Mouse (Mus musculus): ENCODE data around the gene Nphs1. TPM values are rescaled to one million over a fixed set of nuclear protein-coding genes. Genes with fewer than 3 reads are reported as not detected.
A peak's percentile ranks its signal among the peaks of the same experiment; 100 is the strongest.

Nphs1 gene
- 0.43 and 0.56 TPM in 2 replicates for polyA plus RNA-seq (2012; rRNA removed)

- H3K27me3 ChIP-seq (ENCODE audit: control insufficient read depth, insufficient read depth, low read length), result peaks cover 2% of the 10 kb centered on the region; the same call in 1 of the 2 replicates
- H3K27ac ChIP-seq (ENCODE audit: insufficient read depth, low read length), result no peak within 1 kb of the TSS
- WGBS, result 3% methylated on average over 16 of the region's 16 CpGs
- no peak for DNase-seq
- H3K4me3 ChIP-seq (replicated peaks; ENCODE audit: insufficient read depth, low read depth, low read length), result peak within 1 kb of the TSS; percentile 45
- TF ChIP-seq CTCF (IDR thresholded peaks at IDR 0.05; ENCODE audit: borderline replicate concordance, insufficient read depth, low read depth, low read length) (no peak), POLR2A (IDR thresholded peaks at IDR 0.05; ENCODE audit: borderline replicate concordance, insufficient read depth, low read length) (no peak)
- peaks cover 4% of the 10 kb centered on the region for H3K4me1 ChIP-seq (ENCODE audit: control insufficient read depth, insufficient read depth, low read length)
Observed at GRCm38 (mm10) chr7:30457629-30458330, at the start of gene Nphs1, which contains the start of gene Kirrel2. Gene Nphs1 (plus strand): TSS chr7:30458315. Gene Kirrel2 (minus strand): TSS chr7:30457690.

- no peak for TF ChIP-seq POLR2A (IDR thresholded peaks at IDR 0.05; ENCODE audit: borderline replicate concordance, insufficient read depth, low read length)
- TF ChIP-seq CTCF (IDR thresholded peaks at IDR 0.05; ENCODE audit: borderline replicate concordance, insufficient read depth, low read depth, low read length), result no peak
- Histone ChIP-seq H3K27ac (ENCODE audit: insufficient read depth, low read length) (no peak overlapping the region), H3K27me3 (ENCODE audit: control insufficient read depth, insufficient read depth, low read length) (no peaks in the 10 kb centered on the region; the same call in 1 of the 2 replicates), H3K4me3 (replicated peaks; ENCODE audit: insufficient read depth, low read depth, low read length) (no peak overlapping the region), H3K4me1 (ENCODE audit: control insufficient read depth, insufficient read depth, low read length) (no peaks in the 10 kb centered on the region)
- no peak for DNase-seq
- WGBS, result 71% methylated on average over 3 of the region's 3 CpGs
Observed at GRCm38 (mm10) chr7:30408639-30409038, 49.5 kb upstream of the Nphs1 start.

- WGBS, result 85% methylated on average over 2 of the region's 2 CpGs
- DNase-seq, result no peak
- no peaks in the 10 kb centered on the region for H3K4me1 ChIP-seq (ENCODE audit: control insufficient read depth, insufficient read depth, low read length)
- no peak overlapping the region for H3K4me3 ChIP-seq (replicated peaks; ENCODE audit: insufficient read depth, low read depth, low read length)
- no peak overlapping the region for H3K27ac ChIP-seq (ENCODE audit: insufficient read depth, low read length)
- H3K27me3 ChIP-seq (ENCODE audit: control insufficient read depth, insufficient read depth, low read length), result no peaks in the 10 kb centered on the region; the same call in 1 of the 2 replicates
- no peak for TF ChIP-seq CTCF (IDR thresholded peaks at IDR 0.05; ENCODE audit: borderline replicate concordance, insufficient read depth, low read depth, low read length)
- TF ChIP-seq POLR2A (IDR thresholded peaks at IDR 0.05; ENCODE audit: borderline replicate concordance, insufficient read depth, low read length), result no peak
Observed at GRCm38 (mm10) chr7:30409789-30410188, 48.3 kb upstream of the Nphs1 start.

- no peak overlapping the region for H3K4me3 ChIP-seq (replicated peaks; ENCODE audit: insufficient read depth, low read depth, low read length)
- H3K4me1 ChIP-seq (ENCODE audit: control insufficient read depth, insufficient read depth, low read length), result no peaks in the 10 kb centered on the region
- DNase-seq, result no peak
- no peak for TF ChIP-seq POLR2A (IDR thresholded peaks at IDR 0.05; ENCODE audit: borderline replicate concordance, insufficient read depth, low read length)
- no peak for TF ChIP-seq CTCF (IDR thresholded peaks at IDR 0.05; ENCODE audit: borderline replicate concordance, insufficient read depth, low read depth, low read length)
- H3K27ac ChIP-seq (ENCODE audit: insufficient read depth, low read length), result no peak overlapping the region
- WGBS, result 88% methylated on average over 3 of the region's 3 CpGs
- no peaks in the 10 kb centered on the region; the same call in 1 of the 2 replicates for H3K27me3 ChIP-seq (ENCODE audit: control insufficient read depth, insufficient read depth, low read length)
Observed at GRCm38 (mm10) chr7:30411023-30411422, 47.1 kb upstream of the Nphs1 start.

- TF ChIP-seq POLR2A (IDR thresholded peaks at IDR 0.05; ENCODE audit: borderline replicate concordance, insufficient read depth, low read length) (no peak), CTCF (IDR thresholded peaks at IDR 0.05; ENCODE audit: borderline replicate concordance, insufficient read depth, low read depth, low read length) (no peak)
- DNase-seq, result no peak
- WGBS, result 42% methylated on average over 4 of the region's 4 CpGs
Observed at GRCm38 (mm10) chr7:30412735-30413147, 45.4 kb upstream of the Nphs1 start.

GRCm38 (mm10) chr7:30413596-30413995, 44.5 kb upstream of the Nphs1 start, which contains the start of gene Tyrobp:
Gene Tyrobp (plus strand): TSS chr7:30413760.
- TF ChIP-seq POLR2A (IDR thresholded peaks at IDR 0.05; ENCODE audit: borderline replicate concordance, insufficient read depth, low read length) (no peak), CTCF (IDR thresholded peaks at IDR 0.05; ENCODE audit: borderline replicate concordance, insufficient read depth, low read depth, low read length) (no peak)
- H3K4me1 ChIP-seq (ENCODE audit: control insufficient read depth, insufficient read depth, low read length), result no peaks in the 10 kb centered on the region
- H3K27ac ChIP-seq (ENCODE audit: insufficient read depth, low read length), result no peak within 1 kb of the TSS
- no peak within 1 kb of the TSS for H3K4me3 ChIP-seq (replicated peaks; ENCODE audit: insufficient read depth, low read depth, low read length)
- no peaks in the 10 kb centered on the region; the same call in 1 of the 2 replicates for H3K27me3 ChIP-seq (ENCODE audit: control insufficient read depth, insufficient read depth, low read length)
- DNase-seq, result no peak
- 67% methylated on average over 5 of the region's 5 CpGs for WGBS

More at GRCm38 (mm10) chr7:30412735-30413147, 45.4 kb upstream of the Nphs1 start:
- H3K27ac ChIP-seq (ENCODE audit: insufficient read depth, low read length), result no peak overlapping the region
- no peaks in the 10 kb centered on the region for H3K4me1 ChIP-seq (ENCODE audit: control insufficient read depth, insufficient read depth, low read length)
- no peaks in the 10 kb centered on the region; the same call in 1 of the 2 replicates for H3K27me3 ChIP-seq (ENCODE audit: control insufficient read depth, insufficient read depth, low read length)
- no peak overlapping the region for H3K4me3 ChIP-seq (replicated peaks; ENCODE audit: insufficient read depth, low read depth, low read length)

GRCm38 (mm10) chr7:30417856-30418255, 40.3 kb upstream of the Nphs1 start:
- WGBS, result 83% methylated on average over 9 of the region's 9 CpGs

More at GRCm38 (mm10) chr7:30417856-30418255, 40.3 kb upstream of the Nphs1 start:
- Histone ChIP-seq H3K27ac (ENCODE audit: insufficient read depth, low read length) (no peak overlapping the region), H3K4me1 (ENCODE audit: control insufficient read depth, insufficient read depth, low read length) (no peaks in the 10 kb centered on the region), H3K27me3 (ENCODE audit: control insufficient read depth, insufficient read depth, low read length) (no peaks in the 10 kb centered on the region), H3K4me3 (replicated peaks; ENCODE audit: insufficient read depth, low read depth, low read length) (no peak overlapping the region)
- TF ChIP-seq POLR2A (IDR thresholded peaks at IDR 0.05; ENCODE audit: borderline replicate concordance, insufficient read depth, low read length) (no peak), CTCF (IDR thresholded peaks at IDR 0.05; ENCODE audit: borderline replicate concordance, insufficient read depth, low read depth, low read length) (no peak)
- no peak for DNase-seq
